Mouse (Mus musculus) heart, embryonic 14.5 days (tissue): Measurements from ENCODE around the gene Negr1. TPM values are rescaled to one million over a fixed set of nuclear protein-coding genes. Genes with fewer than 3 reads are reported as not detected.
A peak's percentile ranks its signal among the peaks of the same experiment; 100 is the strongest.

ENCODE experiments used
- ATAC-seq: fragments of 200-750 bp; cut with Nextera tagmentation; 2 replicates; pipeline ENCODE4 v1.8.0; 2017; ENCODE audit warnings: low read depth, moderate TSS enrichment; ENCODE audit not compliant: insufficient number of reproducible peaks, insufficient read depth, low FRiP score
- H3K27ac ChIP-seq, 2 experiments: fragments of 200-500 bp in 1 of 2; fragments of 300-500 bp in 1 of 2; sonication (generic) in 1 of 2; replicated peaks in 1 of 2; 2 replicates each; pipeline ENCODE4 v1.5.1; 2012 to 2014; ENCODE audit warnings: low read depth in 2 of 2, low read length in 2 of 2, control low read depth in 1 of 2, mild to moderate bottlenecking in 1 of 2, mixed read lengths in 1 of 2; ENCODE audit not compliant: control insufficient read depth in 1 of 2, insufficient read depth in 1 of 2
- H3K27me3 ChIP-seq: fragments of 300-500 bp; sonication (generic); 2 replicates; pipeline ENCODE4 v1.6.1; 2014; ENCODE audit warnings: mild to moderate bottlenecking, low read length, control low read depth; ENCODE audit not compliant: control insufficient read depth, insufficient read depth
- H3K36me3 ChIP-seq: fragments of 300-500 bp; sonication (generic); 2 replicates; pipeline ENCODE4 v1.6.1; 2014; ENCODE audit warnings: mild to moderate bottlenecking, control low read depth, low read length, mixed read lengths; ENCODE audit not compliant: control insufficient read depth, insufficient read depth
- H3K4me1 ChIP-seq, 2 experiments: fragments of 200-500 bp in 1 of 2; fragments of 300-500 bp in 1 of 2; sonication (generic) in 1 of 2; 2 replicates each; pipeline ENCODE4 v1.6.1; 2012 to 2014; ENCODE audit warnings: low read length in 2 of 2, control low read depth in 1 of 2, mixed read lengths in 1 of 2; ENCODE audit not compliant: control insufficient read depth in 2 of 2, insufficient read depth in 2 of 2
- H3K4me2 ChIP-seq: fragments of 300-500 bp; sonication (generic); 2 replicates; pipeline ENCODE4 v1.6.1; 2014; ENCODE audit warnings: mild to moderate bottlenecking, low read length
- H3K4me3 ChIP-seq, 2 experiments: fragments of 200-500 bp in 1 of 2; fragments of 300-500 bp in 1 of 2; sonication (generic) in 1 of 2; 2 replicates each; pipeline ENCODE4 v1.5.1; 2012 to 2014; ENCODE audit warnings: low read length in 2 of 2, mild to moderate bottlenecking in 2 of 2, control low read depth in 1 of 2, low read depth in 1 of 2, moderate library complexity in 1 of 2; ENCODE audit not compliant: control insufficient read depth in 1 of 2, insufficient read depth in 1 of 2
- H3K9ac ChIP-seq: fragments of 300-500 bp; sonication (generic); 2 replicates; pipeline ENCODE4 v1.6.1; 2014; ENCODE audit warnings: mild to moderate bottlenecking, low read length
- H3K9me3 ChIP-seq: fragments of 300-500 bp; sonication (generic); 2 replicates; pipeline ENCODE4 v1.6.1; 2016; ENCODE audit warnings: low read length, control low read depth; ENCODE audit not compliant: control insufficient read depth
- WGBS: fragments of 180-500 bp; shearing (Covaris S2); extraction: QIAGEN DNeasy Blood & Tissue Kit; methylation state at CpG from one replicate; pipeline ENCODE4 v1.1.7; 2014; 5-methylcytosine and 5-hydroxymethylcytosine counted together
- polyA plus RNA-seq: library from polyadenylated mRNA; unstranded; fragments of >200 nt; fragmentation: Nextera tagmentation; extraction: Ambion mirVana; gene quantifications from 2 replicates; pipeline ENCODE4 v1.2.1, GENCODE M21; 2014

The Negr1 gene
- polyA plus RNA-seq, 1 experiment from 2014 or later = 2.4 TPM

DNA sequence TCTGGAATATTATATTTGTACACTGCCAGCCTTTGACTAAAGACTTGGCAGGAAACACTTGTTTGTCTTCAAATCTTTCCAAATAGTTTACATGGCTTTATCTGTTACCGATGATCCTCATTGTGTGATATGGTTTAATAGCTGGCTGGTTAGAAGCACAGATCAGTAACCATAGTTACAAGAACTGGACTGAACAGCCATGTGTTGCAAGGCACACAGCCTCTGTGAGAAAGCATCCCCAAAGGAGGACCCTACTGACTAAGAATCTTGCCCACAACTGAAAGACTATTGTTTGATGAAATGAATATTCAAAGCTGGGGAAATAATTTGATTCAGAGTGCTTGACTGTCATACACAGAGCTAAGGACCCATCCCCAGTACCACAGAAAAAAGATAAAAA lies 729.7 kb downstream of the Negr1 start:
- H3K9ac ChIP-seq = no peak overlapping the region
- 84% methylated on average over 1 of the region's 1 CpGs for WGBS
- H3K4me3 ChIP-seq = no peak overlapping the region
- H3K27me3 ChIP-seq = no peaks in the 10 kb centered on the region
- H3K9me3 ChIP-seq = no peaks in the 10 kb centered on the region
- H3K4me1 ChIP-seq = no peaks in the 10 kb centered on the region
- H3K27ac ChIP-seq = no peak overlapping the region
- ATAC-seq = no peak
- H3K36me3 ChIP-seq = no peaks in the 10 kb centered on the region
- H3K4me2 ChIP-seq = no peak overlapping the region

DNA sequence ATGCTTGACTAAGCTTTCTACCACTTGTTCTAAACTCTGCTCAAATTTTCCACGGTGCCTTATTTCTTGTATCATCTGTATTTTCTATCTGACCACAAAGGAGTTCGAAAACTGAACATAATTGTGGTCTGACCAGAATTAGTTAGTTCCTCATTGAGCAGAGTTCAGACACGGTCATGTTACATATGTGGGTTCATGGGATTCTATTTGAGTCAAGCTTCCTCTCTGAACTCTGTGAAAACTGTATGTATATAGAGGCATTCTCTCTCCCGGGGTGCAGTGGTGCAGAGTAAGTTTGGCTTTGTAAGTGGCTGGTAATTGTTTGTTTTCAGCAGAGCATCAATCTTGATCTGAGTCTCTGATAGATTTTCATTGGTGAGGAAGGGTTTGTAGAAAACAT lies 735.6 kb downstream of the Negr1 start:
- Histone ChIP-seq H3K9ac (no peak overlapping the region), H3K4me3 (no peak overlapping the region), H3K27ac (no peak overlapping the region), H3K4me1 (no peaks in the 10 kb centered on the region), H3K36me3 (no peaks in the 10 kb centered on the region), H3K27me3 (no peaks in the 10 kb centered on the region), H3K4me2 (no peak overlapping the region), H3K9me3 (no peaks in the 10 kb centered on the region)
- WGBS = 78% methylated on average over 4 of the region's 4 CpGs
- no peak for ATAC-seq

DNA sequence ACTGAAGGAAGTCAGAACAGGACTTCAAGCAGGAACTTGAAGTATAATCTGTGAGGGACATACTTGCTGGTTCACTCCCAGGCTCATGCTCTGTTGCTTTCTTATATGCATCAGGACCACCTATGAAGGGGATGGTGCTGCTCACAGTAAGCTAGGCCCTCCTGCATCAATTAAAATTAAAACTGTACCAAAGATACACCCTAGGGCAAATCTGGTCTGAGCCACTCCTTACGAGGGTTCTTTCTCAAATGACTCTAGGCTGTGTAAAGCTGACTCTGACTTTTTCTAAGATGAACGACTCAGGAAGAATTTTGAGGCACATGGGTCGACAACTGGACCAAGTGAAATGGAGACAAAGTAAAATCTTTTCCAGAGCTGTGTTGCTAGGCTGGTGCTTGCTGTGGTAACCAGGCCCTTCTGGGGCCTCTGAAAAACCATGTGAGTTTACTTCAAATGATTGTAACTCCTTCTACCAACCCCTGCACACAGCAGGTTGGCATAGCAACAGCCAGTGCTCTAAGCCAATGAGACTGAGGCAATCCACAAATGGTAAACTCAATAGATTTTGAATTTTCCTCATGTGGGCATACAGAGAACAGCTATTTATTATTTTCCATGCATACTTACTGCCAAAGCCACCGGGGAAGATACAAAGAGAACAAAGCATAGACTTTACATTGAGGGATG lies 742.0 kb downstream of the Negr1 start:
- Histone ChIP-seq H3K4me1 (no peaks in the 10 kb centered on the region), H3K9me3 (no peaks in the 10 kb centered on the region), H3K9ac (no peak overlapping the region), H3K36me3 (no peaks in the 10 kb centered on the region), H3K27ac (no peak overlapping the region), H3K27me3 (no peaks in the 10 kb centered on the region), H3K4me2 (no peak overlapping the region), H3K4me3 (no peak overlapping the region)
- no peak for ATAC-seq
- WGBS = 81% methylated on average over 4 of the region's 4 CpGs

DNA sequence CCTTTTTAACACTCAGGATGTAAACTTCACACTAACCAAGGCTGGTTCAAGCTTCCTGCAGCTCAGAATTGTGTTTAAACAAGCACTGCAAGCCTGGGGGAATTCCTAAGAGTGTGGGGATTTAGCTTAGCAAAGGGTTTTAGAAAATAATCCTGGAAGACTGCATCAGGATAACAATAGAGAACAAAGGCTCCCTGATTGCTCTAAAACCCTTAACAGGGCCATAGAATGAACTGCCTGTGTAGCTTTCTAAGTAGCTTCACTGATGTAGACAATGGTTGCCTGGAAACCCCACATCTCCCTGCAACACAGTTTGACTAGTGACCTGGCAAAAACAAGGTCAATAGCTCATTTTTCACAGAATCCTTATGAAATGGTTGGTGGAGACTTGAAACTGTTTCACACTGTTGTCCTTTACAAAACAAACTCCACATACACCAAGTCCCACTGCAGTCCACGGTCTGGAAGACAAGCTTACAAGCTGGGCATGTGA lies 759.5 kb downstream of the Negr1 start:
- no peaks in the 10 kb centered on the region for H3K4me1 ChIP-seq
- ATAC-seq = no peak
- 76% methylated on average over 1 of the region's 1 CpGs for WGBS

DNA sequence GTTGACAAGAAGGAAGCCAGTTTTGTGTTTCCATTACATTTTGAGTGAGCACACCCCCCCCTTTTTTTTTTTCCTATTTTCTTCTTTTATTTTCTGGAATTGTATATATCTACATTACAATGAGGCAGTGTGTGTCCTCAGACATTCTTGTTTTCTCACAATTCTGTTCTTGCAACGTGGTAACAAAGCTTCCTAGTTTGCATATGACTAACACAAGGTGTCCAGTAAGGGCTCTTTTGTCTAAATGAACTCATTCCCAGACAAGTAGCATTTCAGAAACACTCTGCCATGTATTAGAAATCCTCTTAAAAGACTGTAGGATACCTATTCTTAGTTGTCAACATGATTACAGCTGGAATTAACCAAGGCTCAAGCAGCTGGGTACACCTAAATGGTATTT lies 760.2 kb downstream of the Negr1 start:
- Histone ChIP-seq H3K9ac (no peak overlapping the region), H3K27me3 (no peaks in the 10 kb centered on the region), H3K4me1 (no peaks in the 10 kb centered on the region), H3K27ac (no peak overlapping the region), H3K36me3 (no peaks in the 10 kb centered on the region), H3K4me2 (no peak overlapping the region), H3K4me3 (no peak overlapping the region), H3K9me3 (no peaks in the 10 kb centered on the region)
- 41% methylated on average over 1 of the region's 1 CpGs for WGBS
- ATAC-seq = no peak

More for the DNA sequence above, 759.5 kb downstream of the Negr1 start:
- Histone ChIP-seq H3K9ac (no peak overlapping the region), H3K9me3 (no peaks in the 10 kb centered on the region), H3K27me3 (no peaks in the 10 kb centered on the region), H3K4me3 (no peak overlapping the region), H3K27ac (no peak overlapping the region), H3K36me3 (no peaks in the 10 kb centered on the region), H3K4me2 (no peak overlapping the region)

DNA sequence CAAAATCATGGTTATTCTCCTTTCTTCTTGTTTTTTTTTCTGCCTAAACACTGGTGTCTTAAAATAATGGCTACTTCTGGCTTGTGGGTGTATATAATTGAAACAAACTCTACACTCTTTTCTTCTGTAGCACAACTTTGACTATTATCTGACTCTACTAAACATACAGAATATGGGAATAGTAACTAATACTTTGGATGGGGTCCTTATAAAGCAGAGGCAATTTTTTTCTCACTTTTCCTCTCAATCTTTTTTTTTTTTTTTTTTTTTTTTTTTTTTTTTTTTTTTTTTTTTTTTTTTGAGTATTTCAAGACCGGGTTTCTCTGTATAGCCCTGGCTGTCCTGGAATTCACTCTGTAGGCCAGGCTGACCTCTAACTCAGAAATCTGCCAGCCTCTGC lies 772.6 kb downstream of the Negr1 start:
- H3K9ac ChIP-seq = no peak overlapping the region
- no peak overlapping the region for H3K27ac ChIP-seq
- H3K4me3 ChIP-seq = no peak overlapping the region
- no peaks in the 10 kb centered on the region for H3K36me3 ChIP-seq
- no peak for ATAC-seq
- H3K4me2 ChIP-seq = no peak overlapping the region
- H3K4me1 ChIP-seq = no peaks in the 10 kb centered on the region
- no peaks in the 10 kb centered on the region for H3K27me3 ChIP-seq
- H3K9me3 ChIP-seq = no peaks in the 10 kb centered on the region
- WGBS = 90% methylated on average over 1 of the region's 1 CpGs

DNA sequence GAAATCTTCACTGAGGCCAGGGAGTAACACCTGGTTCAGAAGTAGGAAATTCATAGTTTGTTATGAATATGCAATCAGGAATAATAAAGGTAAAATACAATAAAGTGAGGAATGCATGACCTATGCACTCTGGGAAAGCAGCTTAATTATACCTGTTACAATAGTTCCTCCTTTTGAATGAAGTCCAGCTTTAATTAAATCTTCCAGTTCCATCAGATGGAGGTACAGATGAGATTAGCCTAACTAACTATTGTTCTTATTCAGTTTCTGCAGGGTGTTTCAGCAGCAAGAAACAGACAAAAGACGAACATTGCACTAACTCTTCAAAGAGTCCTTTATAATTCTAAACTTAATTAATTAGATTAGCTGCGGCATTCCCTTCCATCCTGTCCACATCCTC lies 787.9 kb downstream of the Negr1 start:
- H3K27ac ChIP-seq = no peak overlapping the region
- 77% methylated on average over 2 of the region's 2 CpGs for WGBS
- H3K4me2 ChIP-seq = no peak overlapping the region
- H3K9ac ChIP-seq = no peak overlapping the region
- H3K4me3 ChIP-seq = no peak overlapping the region
- H3K36me3 ChIP-seq = no peaks in the 10 kb centered on the region
- H3K27me3 ChIP-seq = no peaks in the 10 kb centered on the region
- H3K4me1 ChIP-seq = no peaks in the 10 kb centered on the region
- ATAC-seq = no peak
- no peaks in the 10 kb centered on the region for H3K9me3 ChIP-seq

DNA sequence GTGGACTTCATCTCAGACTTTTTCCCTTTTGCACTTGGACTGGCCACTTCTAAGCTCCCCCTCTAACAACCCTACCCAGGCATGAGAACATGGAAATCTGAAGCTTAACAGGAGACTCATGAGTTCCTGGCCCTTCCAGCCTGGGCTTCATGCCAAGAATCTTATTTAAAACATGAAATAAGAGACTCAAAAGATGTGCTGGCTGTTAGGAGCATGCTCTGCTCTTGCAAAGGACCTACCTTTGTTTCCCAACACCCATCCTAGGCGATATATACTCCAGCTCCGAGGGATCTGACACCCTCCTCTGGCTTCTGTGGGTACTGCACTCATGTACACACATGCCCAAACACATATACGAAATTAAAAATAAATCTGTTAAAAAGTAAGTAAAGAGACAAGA lies 797.3 kb downstream of the Negr1 start:
- Histone ChIP-seq H3K4me2 (no peak overlapping the region), H3K27ac (peak overlapping the region; percentile 42 to 69), H3K36me3 (no peaks in the 10 kb centered on the region), H3K4me3 (no peak overlapping the region), H3K9me3 (no peaks in the 10 kb centered on the region), H3K27me3 (no peaks in the 10 kb centered on the region), H3K9ac (no peak overlapping the region), H3K4me1 (0 out of 4 replicates have a peak, but pooled peaks cover 2 to 6% of the 10 kb centered on the region in 2 experiments)
- WGBS = 36% methylated on average over 3 of the region's 3 CpGs
- peak; percentile 90 for ATAC-seq
